Mouse (Mus musculus) central nervous system, embryonic 14 days (tissue): Measurements from ENCODE around the gene Cep295. TPM values are rescaled to one million over a fixed set of nuclear protein-coding genes. Genes with fewer than 3 reads are reported as not detected.

Source experiments
- polyA plus RNA-seq: library from polyadenylated mRNA; depleted of rRNA; stranded (reverse); fragments of >200 nt; gene quantifications from 2 replicates; pipeline ENCODE4 v1.2.3, GENCODE M21; 2012; rRNA removed

The Cep295 gene
- 29.5 and 34.7 TPM in 2 replicates for polyA plus RNA-seq

GRCm38 (mm10) chr9:15357484-15358275 lies at the start of gene Cep295:
TSS of gene Cep295 (minus strand) at chr9:15357788.

GRCm38 (mm10) chr9:15306398-15307119 lies 51.0 kb downstream of the Cep295 start, which contains the start of gene 4931406C07Rik:
TSS of gene 4931406C07Rik (minus strand) at chr9:15306448.

GRCm38 (mm10) chr9:15305503-15306397 lies 51.8 kb downstream of the Cep295 start, which contains the start of gene Taf1d:
TSS of gene Taf1d (plus strand) at chr9:15306214.

GRCm38 (mm10) chr9:15279649-15280490 lies 77.7 kb downstream of the Cep295 start, which contains the start of gene Med17:
TSS of gene Med17 (minus strand) at chr9:15279931.

Other genes starting within 250 kb of the Cep295 start
- gene Hephl1, start 245.7 kb downstream of the Cep295 start, polyA plus RNA-seq = 0.03 TPM in 1 of 2 replicates, not detected in the other
- gene Vstm5, start 118.7 kb downstream of the Cep295 start, polyA plus RNA-seq = 12.1 and 13.8 TPM in 2 replicates
- gene Med17, start 77.9 kb downstream of the Cep295 start, polyA plus RNA-seq = 46.1 and 53.3 TPM in 2 replicates
- gene Taf1d, start 51.6 kb downstream of the Cep295 start, polyA plus RNA-seq = 102 and 108 TPM in 2 replicates
- 21.5 and 24.3 TPM in 2 replicates for gene 4931406C07Rik, start 51.3 kb downstream of the Cep295 start, polyA plus RNA-seq
- 9.4 and 11.5 TPM in 2 replicates for gene Smco4, start 135.6 kb upstream of the Cep295 start, polyA plus RNA-seq